Comparison of ENCODE assay signal across 8 mouse cellular contexts in the genomic region with DNA sequence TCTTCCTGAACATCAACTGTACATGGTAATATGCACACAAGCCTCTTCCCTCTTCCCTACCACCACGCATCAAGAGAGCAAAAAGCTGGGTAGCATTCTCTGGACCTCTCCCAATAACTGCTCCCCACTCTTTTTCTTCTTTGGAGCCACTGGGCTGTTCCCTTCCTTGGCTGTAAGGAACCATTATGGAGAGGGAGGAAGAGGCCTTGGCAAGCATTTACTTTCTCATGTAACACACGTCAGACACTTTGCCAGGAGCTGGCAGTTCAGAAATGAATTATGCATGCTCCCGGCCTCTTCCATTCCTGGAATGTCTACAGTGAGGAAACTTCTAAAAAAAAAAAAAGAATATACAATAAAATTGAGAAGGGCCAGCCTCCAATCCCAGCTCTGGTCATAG. TPM values are rescaled to one million over a fixed set of nuclear protein-coding genes. Genes with fewer than 3 reads are reported as not detected.
A peak's percentile ranks its signal among the peaks of the same experiment; 100 is the strongest.
DNase-seq lines count a peak whose midpoint lies in the region; ATAC-seq and TF ChIP-seq lines count a peak whose summit lies in the region.

No protein-coding gene starts in this region.

- 47% methylated on average over 3 of the region's 3 CpGs for WGBS in limb, embryonic 13.5 days
- 76% methylated on average over 3 of the region's 3 CpGs for WGBS in limb, embryonic 10.5 days
- WGBS in embryonic facial prominence, embryonic 15.5 days, result 20% methylated on average over 3 of the region's 3 CpGs
- WGBS in intestine, embryonic 16.5 days, result 31% methylated on average over 3 of the region's 3 CpGs
- WGBS in limb, embryonic 14.5 days, result 39% methylated on average over 3 of the region's 3 CpGs

- H3K4me1 ChIP-seq in limb, embryonic 13.5 days, result peaks cover 39% of the 10 kb centered on the region
- H3K4me1 ChIP-seq in limb, embryonic 10.5 days, result peaks cover 20% of the 10 kb centered on the region
- peaks cover 45% of the 10 kb centered on the region for H3K4me1 ChIP-seq in embryonic facial prominence, embryonic 15.5 days
- H3K4me1 ChIP-seq in intestine, embryonic 16.5 days (ENCODE audit: control insufficient read depth, insufficient read depth, low read length), result peaks cover 39% of the 10 kb centered on the region
- H3K4me1 ChIP-seq in limb, embryonic 14.5 days (ENCODE audit: control insufficient read depth, insufficient read depth, low read length), result peaks cover 34% of the 10 kb centered on the region

- peak overlapping the region; percentile 21; the same call in 1 of the 2 replicates for H3K4me2 ChIP-seq in limb, embryonic 13.5 days (replicated peaks)
- peak overlapping the region; percentile 19 for H3K4me2 ChIP-seq in embryonic facial prominence, embryonic 15.5 days (replicated peaks)
- H3K4me2 ChIP-seq in intestine, embryonic 16.5 days (ENCODE audit: low read depth, low read length), result no peak overlapping the region
- no peak overlapping the region for H3K4me2 ChIP-seq in limb, embryonic 14.5 days (replicated peaks; ENCODE audit: low read depth, low read length, severe bottlenecking)

- peak; percentile 19; the same call in 1 of the 2 replicates for ATAC-seq in limb, embryonic 13.5 days (ENCODE audit: low FRiP score, low read depth)
- ATAC-seq in embryonic facial prominence, embryonic 15.5 days (ENCODE audit: insufficient number of reproducible peaks, low FRiP score, low TSS enrichment, low read depth), result peak; percentile 84
- peak; percentile 27 for ATAC-seq in intestine, embryonic 16.5 days
- ATAC-seq in limb, embryonic 14.5 days (ENCODE audit: low FRiP score, low read depth), result peak; percentile 44; the same call in 1 of the 2 replicates
- no peak for ATAC-seq in granulocyte monocyte progenitor cell, adult 5-6 weeks (replicated peaks; ENCODE audit: poor library complexity, severe bottlenecking)

- DNase-seq in limb, embryonic 10.5 days (ENCODE audit: low spot score), result no peak
- no peak for DNase-seq in limb, embryonic 14.5 days (ENCODE audit: low spot score)
- peak; percentile 19 for DNase-seq in skeletal muscle tissue, adult 2 months (ENCODE audit: low read depth, low spot score)
- no peak for DNase-seq in retina, postnatal 1 day

- no peak for TF ChIP-seq POLR2A in limb, embryonic 14.5 days (IDR thresholded peaks at IDR 0.05; ENCODE audit: borderline replicate concordance, extremely low read depth, insufficient read depth, insufficient read length)

- H3K9me3 ChIP-seq in limb, embryonic 13.5 days, result no peaks in the 10 kb centered on the region
- H3K9me3 ChIP-seq in limb, embryonic 10.5 days (replicated peaks), result no peaks in the 10 kb centered on the region
- no peaks in the 10 kb centered on the region for H3K9me3 ChIP-seq in embryonic facial prominence, embryonic 15.5 days (replicated peaks)
- no peaks in the 10 kb centered on the region for H3K9me3 ChIP-seq in intestine, embryonic 16.5 days (ENCODE audit: control insufficient read depth, low read length)
- H3K9me3 ChIP-seq in limb, embryonic 14.5 days (ENCODE audit: control insufficient read depth, low read length), result no peaks in the 10 kb centered on the region

- no peak overlapping the region for H3K9ac ChIP-seq in limb, embryonic 13.5 days
- H3K9ac ChIP-seq in embryonic facial prominence, embryonic 15.5 days, result no peak overlapping the region
- no peak overlapping the region for H3K9ac ChIP-seq in intestine, embryonic 16.5 days (ENCODE audit: low read depth, low read length)
- no peak overlapping the region for H3K9ac ChIP-seq in limb, embryonic 14.5 days (ENCODE audit: low read depth, low read length, severe bottlenecking)

- H3K4me3 ChIP-seq in limb, embryonic 13.5 days, result no peak overlapping the region
- no peak overlapping the region for H3K4me3 ChIP-seq in limb, embryonic 10.5 days
- no peak overlapping the region for H3K4me3 ChIP-seq in embryonic facial prominence, embryonic 15.5 days (replicated peaks)
- H3K4me3 ChIP-seq in intestine, embryonic 16.5 days (ENCODE audit: low read length), result no peak overlapping the region
- H3K4me3 ChIP-seq in limb, embryonic 14.5 days (replicated peaks; ENCODE audit: low read length), result no peak overlapping the region

- H3K27ac ChIP-seq in limb, embryonic 13.5 days, result peak overlapping the region; percentile 75; the same call in 1 of the 2 replicates
- no peak overlapping the region for H3K27ac ChIP-seq in limb, embryonic 10.5 days
- peak overlapping the region; percentile 87 for H3K27ac ChIP-seq in embryonic facial prominence, embryonic 15.5 days (replicated peaks)
- H3K27ac ChIP-seq in intestine, embryonic 16.5 days (ENCODE audit: low read length), result peak overlapping the region; percentile 78
- H3K27ac ChIP-seq in limb, embryonic 14.5 days (replicated peaks; ENCODE audit: low read depth, low read length), result peak overlapping the region; percentile 50

- peaks cover 64% of the 10 kb centered on the region for H3K27me3 ChIP-seq in limb, embryonic 13.5 days
- no peaks in the 10 kb centered on the region for H3K27me3 ChIP-seq in limb, embryonic 10.5 days (ENCODE audit: low read depth, poor library complexity, severe bottlenecking)
- H3K27me3 ChIP-seq in embryonic facial prominence, embryonic 15.5 days, result no peaks in the 10 kb centered on the region
- H3K27me3 ChIP-seq in intestine, embryonic 16.5 days (replicated peaks; ENCODE audit: control insufficient read depth, insufficient read depth, low read length), result no peaks in the 10 kb centered on the region
- no peaks in the 10 kb centered on the region for H3K27me3 ChIP-seq in limb, embryonic 14.5 days (ENCODE audit: control insufficient read depth, insufficient read depth, low read length)

- peaks cover 28% of the 10 kb centered on the region for H3K36me3 ChIP-seq in limb, embryonic 13.5 days
- H3K36me3 ChIP-seq in limb, embryonic 10.5 days, result peaks cover 28% of the 10 kb centered on the region
- H3K36me3 ChIP-seq in embryonic facial prominence, embryonic 15.5 days, result peaks cover 26% of the 10 kb centered on the region
- peaks cover 8% of the 10 kb centered on the region for H3K36me3 ChIP-seq in intestine, embryonic 16.5 days (ENCODE audit: control insufficient read depth, insufficient read depth, low read length)
- H3K36me3 ChIP-seq in limb, embryonic 14.5 days (ENCODE audit: control insufficient read depth, insufficient read depth, low read length), result peaks cover 27% of the 10 kb centered on the region

RNA-seq across cellular contexts. Expression of a gene that starts 22.7 kb away (rescaled TPM):
- 45.7 and 50.8 TPM in 2 replicates for polyA plus RNA-seq in limb, embryonic 13.5 days (2015; fragmentation: Nextera tagmentation; extraction: Ambion mirVana)
- 37.9 and 40.1 TPM in 2 replicates for polyA plus RNA-seq in limb, embryonic 10.5 days (2016; fragmentation: Nextera tagmentation; extraction: Ambion mirVana)
- polyA plus RNA-seq in embryonic facial prominence, embryonic 15.5 days (2015; fragmentation: Nextera tagmentation; extraction: Ambion mirVana), result 43.6 and 44.5 TPM in 2 replicates
- 34.4 and 38.6 TPM in 2 replicates for polyA plus RNA-seq in intestine, embryonic 16.5 days (2015; fragmentation: Nextera tagmentation; extraction: Ambion mirVana)
- 37.3 and 42.6 TPM in 2 replicates for polyA plus RNA-seq in limb, embryonic 14.5 days (2012; rRNA removed)
- polyA plus RNA-seq in limb, embryonic 14.5 days (2014; fragmentation: Nextera tagmentation; extraction: Ambion mirVana), result 45.7 and 47.7 TPM in 2 replicates
- 33.6 and 34.9 TPM in 2 replicates for total RNA-seq in granulocyte monocyte progenitor cell, adult 5-6 weeks (2014; fragmentation: Nextera tagmentation)
- total RNA-seq in granulocyte monocyte progenitor cell, adult 5-6 weeks (2017), result 25.9 and 36.7 TPM in 2 replicates

Comparison
In these comparisons a context has a peak if more than half of its experiments do, and no peak if none do; other contexts are left out.
1. H3K4me2 ChIP-seq: peak in limb, embryonic 13.5 days (single experiment) and embryonic facial prominence, embryonic 15.5 days (single experiment); none in intestine, embryonic 16.5 days (single experiment) and limb, embryonic 14.5 days (single experiment).